Mouse (Mus musculus) embryo, embryonic 11 days (tissue): ENCODE measurements around the gene Il15ra.

Experiments used
- DNase-seq: peaks from one replicate; pipeline ENCODE4 v3.0.0-alpha.2; 2015

Il15ra gene

GRCm38 (mm10) chr2:11705201-11706025 is at the start of gene Il15ra:
Gene Il15ra, plus strand, starts transcription at chr2:11705290.
- DNase-seq, result peak; percentile 52

GRCm38 (mm10) chr2:11657581-11657980 is 47.5 kb upstream of the Il15ra start:
- no peak for DNase-seq

- DNase-seq, result no peak
Measured at GRCm38 (mm10) chr2:11659263-11659662, 45.8 kb upstream of the Il15ra start.

GRCm38 (mm10) chr2:11662143-11662906 is 42.8 kb upstream of the Il15ra start:
- no peak for DNase-seq

GRCm38 (mm10) chr2:11662907-11663230 is 42.2 kb upstream of the Il15ra start:
- DNase-seq, result no peak

GRCm38 (mm10) chr2:11663961-11664360 is 41.1 kb upstream of the Il15ra start:
- peak; percentile 84 for DNase-seq

- DNase-seq, result peak; percentile 15
Measured at GRCm38 (mm10) chr2:11664367-11664766, 40.7 kb upstream of the Il15ra start.

GRCm38 (mm10) chr2:11664806-11665205 is 40.3 kb upstream of the Il15ra start:
- no peak for DNase-seq

- no peak for DNase-seq
Measured at GRCm38 (mm10) chr2:11665326-11665725, 39.8 kb upstream of the Il15ra start.

- DNase-seq, result no peak
Measured at GRCm38 (mm10) chr2:11672144-11672543, 32.9 kb upstream of the Il15ra start.

GRCm38 (mm10) chr2:11679626-11680025 is 25.5 kb upstream of the Il15ra start:
- no peak for DNase-seq

GRCm38 (mm10) chr2:11682712-11683111 is 22.4 kb upstream of the Il15ra start:
- no peak for DNase-seq

- DNase-seq, result no peak
Measured at GRCm38 (mm10) chr2:11686512-11686911, 18.6 kb upstream of the Il15ra start.

- DNase-seq, result peak; percentile 58
Measured at GRCm38 (mm10) chr2:11687436-11687835, 17.7 kb upstream of the Il15ra start.

- DNase-seq, result no peak
Measured at GRCm38 (mm10) chr2:11690201-11690890, 14.7 kb upstream of the Il15ra start.

GRCm38 (mm10) chr2:11693352-11693751 is 11.7 kb upstream of the Il15ra start:
- no peak for DNase-seq

- DNase-seq, result no peak
Measured at GRCm38 (mm10) chr2:11694104-11694503, 11.0 kb upstream of the Il15ra start.

- no peak for DNase-seq
Measured at GRCm38 (mm10) chr2:11695867-11696266, 9.2 kb upstream of the Il15ra start.

GRCm38 (mm10) chr2:11698994-11699393 is 6.1 kb upstream of the Il15ra start:
- peak; percentile 11 for DNase-seq

GRCm38 (mm10) chr2:11699905-11700304 is 5.2 kb upstream of the Il15ra start:
- no peak for DNase-seq

- peak; percentile 26 for DNase-seq
Measured at GRCm38 (mm10) chr2:11706030-11706745, 1.1 kb downstream of the Il15ra start.

- peak; percentile 4 for DNase-seq
Measured at GRCm38 (mm10) chr2:11706746-11707065, 1.6 kb downstream of the Il15ra start.

- no peak for DNase-seq
Measured at GRCm38 (mm10) chr2:11708538-11708937, 3.4 kb downstream of the Il15ra start.
